Mouse (Mus musculus) liver, embryonic 14 days (tissue): ENCODE measurements around the gene Prodh2. TPM values are rescaled to one million over a fixed set of nuclear protein-coding genes. Genes with fewer than 3 reads are reported as not detected.

Source experiments
- polyA plus RNA-seq: library from polyadenylated mRNA; depleted of rRNA; stranded (reverse); fragments of >200 nt; gene quantifications from 2 replicates; pipeline ENCODE4 v1.2.3, GENCODE M21; 2012; rRNA removed

The Prodh2 gene
- polyA plus RNA-seq, result 40.2 and 47.9 TPM in 2 replicates

GRCm38 (mm10) chr7:30493401-30493931 lies at the start of gene Prodh2:
Gene Prodh2, plus strand, starts transcription at chr7:30493622.

DNA sequence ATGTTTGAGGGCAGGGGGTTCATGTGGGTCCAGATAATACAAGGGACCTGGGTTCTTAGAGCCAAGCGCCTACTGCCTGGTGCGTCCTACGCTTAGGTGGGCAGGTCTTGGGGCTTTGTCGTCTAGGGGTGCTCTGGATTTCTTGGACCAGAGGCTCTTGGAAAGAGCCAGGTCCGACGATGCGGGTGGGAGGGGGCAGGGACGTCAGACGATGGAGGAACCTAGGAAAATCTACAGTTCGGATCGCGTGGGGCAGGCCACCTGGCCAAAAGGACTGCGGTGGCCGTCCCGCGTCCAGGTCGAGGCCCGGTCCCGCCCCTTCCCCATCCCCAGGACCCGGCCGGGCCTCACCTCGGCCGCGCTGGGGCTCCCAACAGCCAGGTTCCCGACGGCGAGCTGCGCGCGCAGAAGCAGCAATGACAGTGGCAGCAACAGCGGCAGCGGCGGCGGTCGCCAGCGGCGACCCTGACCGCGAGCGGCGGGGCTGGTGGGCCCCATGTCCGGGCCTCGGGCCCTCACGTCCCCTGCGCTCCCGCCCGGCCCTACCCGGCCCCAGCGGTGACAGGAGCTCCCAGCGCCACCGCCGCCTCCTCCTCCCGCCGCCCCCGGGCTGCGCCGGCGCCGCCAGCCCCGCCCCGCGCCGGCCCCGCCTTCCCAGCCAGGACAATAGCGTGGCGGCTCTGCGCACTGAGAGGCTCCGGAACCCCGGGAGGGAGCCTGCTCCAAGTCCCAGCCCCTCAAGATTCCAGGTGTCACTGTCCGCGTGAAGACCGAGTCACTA lies 48.3 kb upstream of the Prodh2 start, which contains the start of gene Aplp1:
Gene Aplp1 (minus strand): TSS at position 565 of the 781 bp plus-strand sequence.

DNA sequence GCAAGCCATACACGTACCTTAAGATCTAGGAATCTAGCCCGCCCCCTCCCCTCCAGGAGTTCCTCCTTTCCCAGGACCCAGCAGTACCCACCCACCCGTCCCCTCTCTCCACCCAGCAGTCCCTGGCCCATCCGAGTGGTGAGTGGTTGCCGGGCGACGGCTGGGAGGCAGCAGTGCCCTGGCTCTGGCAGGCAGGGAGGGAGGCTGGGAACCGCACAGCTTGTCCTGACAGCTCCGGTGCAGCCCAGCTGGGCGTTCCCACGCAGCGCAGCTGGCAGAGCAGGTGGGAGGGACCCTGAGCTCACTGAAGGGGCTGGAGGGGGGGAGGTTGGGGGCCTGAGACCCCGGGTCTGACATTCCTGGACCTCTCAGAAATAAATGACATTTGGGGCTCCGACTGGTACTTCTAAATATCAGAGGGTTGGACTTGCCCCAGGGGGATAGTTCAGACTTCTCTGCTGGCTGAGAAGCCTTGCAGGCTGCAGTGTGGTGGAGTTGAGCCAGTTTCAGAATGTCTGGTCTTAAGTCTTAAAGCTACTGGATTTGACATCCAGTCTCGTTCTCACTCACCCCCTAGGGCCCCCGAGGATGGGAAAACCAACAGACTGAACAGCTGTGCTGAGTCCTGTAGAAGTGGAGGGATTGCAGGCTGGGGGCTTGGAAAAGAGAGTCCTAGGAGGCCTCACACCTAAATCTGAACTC lies 35.6 kb upstream of the Prodh2 start, which contains the start of the genes Kirrel2 and Nphs1:
Gene Kirrel2 (minus strand): TSS at position 62 of the 702 bp plus-strand sequence.
Gene Nphs1 (plus strand): TSS at position 687 of the 702 bp plus-strand sequence.

GRCm38 (mm10) chr7:30534633-30535577 lies 41.5 kb downstream of the Prodh2 start, which contains the start of gene Arhgap33:
Gene Arhgap33, minus strand, starts transcription at chr7:30535060.

DNA sequence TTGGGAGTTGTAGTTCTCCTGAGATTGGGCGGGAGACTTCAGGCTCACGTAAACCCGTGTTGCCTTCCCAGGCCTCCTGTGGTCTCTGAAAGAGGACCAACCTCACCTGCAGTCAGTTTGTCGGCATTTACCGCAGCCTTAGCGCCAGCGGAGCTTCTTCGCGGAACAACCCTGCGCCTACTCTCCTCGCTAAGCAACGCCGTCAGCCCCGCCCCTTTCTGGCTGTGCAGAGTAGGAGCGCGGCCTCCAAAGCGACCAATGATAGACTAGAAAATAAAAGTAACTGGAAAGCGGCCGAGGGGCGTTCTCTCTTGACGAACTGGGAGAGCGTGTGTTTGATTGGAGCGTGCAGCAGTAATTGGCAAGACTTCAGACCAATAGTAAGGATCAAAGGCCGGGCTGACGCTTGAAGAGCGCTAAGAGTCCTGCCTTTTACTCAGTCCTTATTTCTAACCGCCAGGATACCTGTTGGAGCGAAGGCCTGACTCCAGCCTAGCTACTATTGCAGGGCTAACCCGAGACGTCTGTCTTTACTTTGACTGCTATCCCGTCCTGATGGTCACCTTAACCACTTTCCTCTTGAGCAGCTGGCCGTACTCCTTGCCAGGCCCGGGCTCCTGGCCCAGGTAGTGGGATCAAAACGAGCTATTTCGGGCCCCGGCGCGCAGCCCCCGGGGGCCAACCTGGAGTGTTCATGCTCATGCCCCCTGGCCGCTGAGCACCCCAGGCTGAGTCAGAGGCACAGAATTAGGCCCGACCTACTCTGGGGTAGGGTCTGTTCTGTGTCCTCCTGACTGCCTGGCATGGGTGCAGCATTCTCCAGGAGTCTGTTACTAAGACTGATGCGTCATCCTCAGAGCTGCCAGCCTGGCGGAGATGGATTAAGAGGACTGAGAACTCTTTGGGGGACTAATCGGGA lies 58.9 kb downstream of the Prodh2 start, which contains the start of the genes Hspb6 and Proser3:
Gene Hspb6 (plus strand): TSS at position 77 of the 919 bp plus-strand sequence.
Gene Proser3 (minus strand): TSS at position 198 of the 919 bp plus-strand sequence.

GRCm38 (mm10) chr7:30559443-30559954 lies 66.1 kb downstream of the Prodh2 start, which contains the start of gene Lin37:
Gene Lin37, minus strand, starts transcription at chr7:30559838.

Other genes starting within 250 kb of the Prodh2 start
- gene Thap8, start 213.5 kb upstream of the Prodh2 start, polyA plus RNA-seq, result not detected in 2 replicates
- gene Wdr62, start 213.2 kb upstream of the Prodh2 start, polyA plus RNA-seq, result 12.3 and 12.9 TPM in 2 replicates
- gene Clip3, start 201.9 kb upstream of the Prodh2 start, polyA plus RNA-seq, result 0.85 and 0.99 TPM in 2 replicates
- gene Alkbh6, start 184.9 kb upstream of the Prodh2 start, polyA plus RNA-seq, result 13.6 and 13.9 TPM in 2 replicates
- 9.4 and 10.6 TPM in 2 replicates for gene Syne4, start 178.8 kb upstream of the Prodh2 start, polyA plus RNA-seq
- 0.12 and 0.16 TPM in 2 replicates for gene E130208F15Rik, start 171.9 kb upstream of the Prodh2 start, polyA plus RNA-seq
- gene Sdhaf1, start 169.7 kb upstream of the Prodh2 start, polyA plus RNA-seq, result 4.5 and 5.2 TPM in 2 replicates
- 1.1 and 1.2 TPM in 2 replicates for gene Lrfn3, start 130.8 kb upstream of the Prodh2 start, polyA plus RNA-seq
- 65.2 and 83.0 TPM in 2 replicates for gene Tyrobp, start 79.9 kb upstream of the Prodh2 start, polyA plus RNA-seq
- gene Hcst, start 73.8 kb upstream of the Prodh2 start, polyA plus RNA-seq, result 2.0 and 2.7 TPM in 2 replicates
- 0.76 and 1.2 TPM in 2 replicates for gene Nfkbid, start 71.9 kb upstream of the Prodh2 start, polyA plus RNA-seq
- gene Aplp1, start 48.1 kb upstream of the Prodh2 start, polyA plus RNA-seq, result 2.6 and 3.0 TPM in 2 replicates
- gene Kirrel2, start 35.9 kb upstream of the Prodh2 start, polyA plus RNA-seq, result 0.06 and 0.09 TPM in 2 replicates
- 0.06 and 0.07 TPM in 2 replicates for gene Nphs1, start 35.3 kb upstream of the Prodh2 start, polyA plus RNA-seq
- 5.9 and 7.3 TPM in 2 replicates for gene Arhgap33, start 41.4 kb downstream of the Prodh2 start, polyA plus RNA-seq
- gene Hspb6, start 58.6 kb downstream of the Prodh2 start, polyA plus RNA-seq, result 3.4 and 3.7 TPM in 2 replicates
- gene Proser3, start 58.7 kb downstream of the Prodh2 start, polyA plus RNA-seq, result 5.0 and 6.7 TPM in 2 replicates
- 14.5 and 16.8 TPM in 2 replicates for gene Lin37, start 66.2 kb downstream of the Prodh2 start, polyA plus RNA-seq
- 30.3 and 31.5 TPM in 2 replicates for gene U2af1l4, start 69.7 kb downstream of the Prodh2 start, polyA plus RNA-seq
- gene Gm49396, start 69.7 kb downstream of the Prodh2 start, polyA plus RNA-seq, result 1.0 and 1.8 TPM in 2 replicates
- gene Psenen, start 70.0 kb downstream of the Prodh2 start, polyA plus RNA-seq, result 52.6 and 62.2 TPM in 2 replicates
- 1.6 and 1.8 TPM in 2 replicates for gene Igflr1, start 71.8 kb downstream of the Prodh2 start, polyA plus RNA-seq
- 9.7 and 11.2 TPM in 2 replicates for gene Kmt2b, start 95.1 kb downstream of the Prodh2 start, polyA plus RNA-seq
- 0.03 and 0.09 TPM in 2 replicates for gene Zbtb32, start 105.3 kb downstream of the Prodh2 start, polyA plus RNA-seq
- 0.21 and 0.71 TPM in 2 replicates for gene Upk1a, start 119.2 kb downstream of the Prodh2 start, polyA plus RNA-seq
- 430 and 478 TPM in 2 replicates for gene Cox6b1, start 132.5 kb downstream of the Prodh2 start, polyA plus RNA-seq
- gene Etv2, start 142.2 kb downstream of the Prodh2 start, polyA plus RNA-seq, result 0.03 TPM in 1 of 2 replicates, not detected in the other
- 21.9 and 25.1 TPM in 2 replicates for gene Rbm42, start 156.7 kb downstream of the Prodh2 start, polyA plus RNA-seq
- 24.1 and 28.2 TPM in 2 replicates for gene Haus5, start 171.4 kb downstream of the Prodh2 start, polyA plus RNA-seq
- not detected in 2 replicates for gene Pmis2, start 178.0 kb downstream of the Prodh2 start, polyA plus RNA-seq
- gene 2200002J24Rik, start 205.3 kb downstream of the Prodh2 start, polyA plus RNA-seq, result 0.09 and 0.21 TPM in 2 replicates
- 0.74 and 0.90 TPM in 2 replicates for gene Atp4a, start 218.6 kb downstream of the Prodh2 start, polyA plus RNA-seq
- gene Tmem147, start 235.9 kb downstream of the Prodh2 start, polyA plus RNA-seq, result 56.5 and 63.8 TPM in 2 replicates